Mouse (Mus musculus) R1 (cell line): ENCODE results near the gene Samd1.
"Not testable (repeated sequence)": the region's sequence is repeated elsewhere in the genome, so short reads cannot be mapped to it uniquely, and the experiment has no call there.

ENCODE experiments used
- DNase-seq: peaks from one replicate; pipeline ENCODE4 v3.0.0-alpha.2; 2018; ENCODE audit warnings: low read depth, low spot score

The Samd1 gene

GRCm38 (mm10) chr8:83983222-83983621 lies 14.2 kb upstream of the Samd1 start:
- not testable (repeated sequence) for DNase-seq

DNA sequence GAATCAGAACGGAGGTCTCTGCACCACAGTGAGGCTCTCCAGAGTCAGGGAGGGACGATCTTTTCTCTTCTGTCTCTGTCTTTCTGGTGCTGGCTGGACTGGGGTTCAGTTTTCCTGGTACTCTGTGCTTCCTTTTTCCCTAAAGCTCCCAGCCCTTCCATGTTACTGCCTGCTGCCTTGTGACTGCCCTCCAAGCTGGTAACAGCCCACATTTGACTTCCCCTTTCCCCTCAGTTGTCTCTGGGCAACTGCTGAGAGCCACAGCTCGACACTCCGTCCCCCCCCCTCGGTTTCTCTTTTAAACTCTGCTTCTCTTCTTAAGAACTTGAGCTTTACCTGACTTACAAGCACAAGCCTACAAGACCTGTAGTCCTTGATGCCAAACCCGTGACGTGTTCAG lies 8.2 kb upstream of the Samd1 start:
- no peak for DNase-seq

DNA sequence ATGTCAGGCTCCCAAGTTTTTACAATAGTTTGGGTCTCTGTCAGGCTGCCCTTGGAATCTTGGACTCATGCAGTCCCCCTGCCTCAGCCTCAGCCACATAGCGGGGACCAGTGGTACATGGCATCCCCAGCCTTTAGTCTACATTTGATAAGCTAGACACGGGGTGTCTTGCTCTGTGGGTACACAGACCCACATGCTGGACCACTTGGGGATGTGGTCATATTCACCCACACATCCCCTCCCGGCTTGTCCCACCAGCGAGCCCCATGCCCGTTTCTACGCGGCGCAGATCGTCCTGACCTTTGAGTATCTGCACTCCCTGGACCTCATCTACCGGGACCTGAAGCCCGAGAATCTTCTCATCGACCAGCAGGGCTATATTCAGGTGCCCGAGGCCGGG lies 7.3 kb upstream of the Samd1 start:
- DNase-seq: no peak

DNA sequence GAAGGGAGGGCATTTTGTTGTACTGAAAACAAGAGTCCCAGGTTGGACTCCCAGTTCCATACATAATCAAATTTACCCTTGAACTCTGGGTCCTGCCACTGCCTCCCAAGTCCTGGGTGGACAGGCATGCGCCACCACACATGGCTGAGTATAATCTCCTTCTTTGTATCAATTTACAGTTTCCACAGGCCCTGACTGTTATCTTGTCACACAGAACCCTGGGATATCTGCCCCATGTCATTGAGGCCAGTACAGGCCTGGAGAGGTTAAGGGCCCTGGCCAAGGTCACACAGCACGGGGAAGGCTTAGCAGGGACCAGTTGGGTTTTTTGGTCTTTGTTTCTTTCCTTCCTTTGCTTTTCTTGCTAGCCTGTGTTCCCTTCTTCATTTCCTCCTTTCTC lies 5.0 kb upstream of the Samd1 start:
- no peak for DNase-seq

GRCm38 (mm10) chr8:83994030-83994429 lies 3.4 kb upstream of the Samd1 start:
- DNase-seq: no peak

DNA sequence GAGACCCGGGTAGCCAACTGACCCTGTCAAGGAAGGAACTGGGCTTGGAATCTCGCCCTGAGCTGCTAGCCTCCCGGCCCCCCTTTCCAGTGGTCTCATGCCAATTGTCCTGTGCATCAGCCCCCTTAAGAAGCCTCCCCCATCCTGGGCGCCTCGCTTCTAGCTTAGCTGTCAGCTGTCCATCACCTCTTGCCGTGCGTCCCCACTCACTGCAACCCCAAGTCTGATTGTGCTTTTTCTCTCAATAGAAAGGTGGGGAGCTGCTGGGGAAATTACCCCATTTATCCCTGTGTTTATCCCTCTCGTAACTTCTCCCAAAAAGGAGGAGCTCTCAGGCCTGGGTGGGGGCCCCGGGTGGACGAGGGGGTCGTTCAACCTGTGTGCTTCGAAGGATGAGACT lies 1.5 kb upstream of the Samd1 start:
- no peak for DNase-seq

DNA sequence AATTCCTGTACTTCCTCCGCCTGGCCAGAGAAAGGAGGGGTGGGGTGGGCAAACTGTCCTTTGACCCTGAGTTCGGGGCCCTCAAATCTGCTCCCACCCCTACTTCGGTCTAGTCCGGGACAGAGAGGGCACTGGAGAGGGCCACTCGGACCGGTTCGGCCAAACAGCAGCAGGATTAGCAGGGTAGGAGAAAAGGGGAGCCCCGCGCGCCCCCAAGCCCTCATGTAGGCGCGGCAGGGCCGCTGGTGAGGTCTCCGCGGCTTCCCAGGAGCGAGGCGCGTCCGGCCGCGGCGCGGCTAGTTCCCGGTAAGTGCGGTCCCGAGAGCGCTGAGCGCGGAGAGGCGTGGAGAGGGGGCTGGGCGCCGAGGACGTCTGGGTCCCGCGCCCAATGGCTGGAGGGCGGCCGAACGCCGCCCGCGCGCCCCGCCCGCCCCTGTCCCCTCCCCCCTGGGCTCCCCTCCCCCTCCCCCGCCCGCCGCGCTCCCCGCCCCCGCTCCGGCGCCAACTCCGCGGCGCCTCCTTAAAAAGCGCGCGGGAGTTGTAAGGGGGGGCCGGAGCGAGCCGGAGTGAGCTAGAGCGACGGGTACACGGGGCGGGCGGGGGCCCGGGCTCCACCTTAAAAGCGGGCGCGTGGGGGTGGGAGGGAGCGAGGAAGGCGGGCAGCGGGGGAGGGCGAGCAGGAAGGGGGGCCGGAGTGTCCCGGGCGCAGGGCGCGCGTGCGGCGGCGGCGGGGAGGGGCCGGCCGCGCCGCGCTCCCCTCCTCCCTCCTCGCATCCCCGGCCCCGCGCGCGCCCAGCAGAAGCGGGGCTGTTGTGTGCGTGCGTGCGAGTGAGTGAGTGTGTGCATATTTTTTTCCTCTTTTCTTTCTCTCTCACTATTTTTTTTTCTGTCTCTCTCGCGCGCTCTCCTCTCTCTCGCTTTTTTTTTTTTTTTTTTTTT lies 636 bp upstream of the Samd1 start:
- DNase-seq: peak; percentile 86

- DNase-seq: peak; percentile 91
Observed at GRCm38 (mm10) chr8:83998231-83999056, 972 bp downstream of the Samd1 start.

GRCm38 (mm10) chr8:83999057-83999705 lies 1.7 kb downstream of the Samd1 start:
- no peak for DNase-seq

DNA sequence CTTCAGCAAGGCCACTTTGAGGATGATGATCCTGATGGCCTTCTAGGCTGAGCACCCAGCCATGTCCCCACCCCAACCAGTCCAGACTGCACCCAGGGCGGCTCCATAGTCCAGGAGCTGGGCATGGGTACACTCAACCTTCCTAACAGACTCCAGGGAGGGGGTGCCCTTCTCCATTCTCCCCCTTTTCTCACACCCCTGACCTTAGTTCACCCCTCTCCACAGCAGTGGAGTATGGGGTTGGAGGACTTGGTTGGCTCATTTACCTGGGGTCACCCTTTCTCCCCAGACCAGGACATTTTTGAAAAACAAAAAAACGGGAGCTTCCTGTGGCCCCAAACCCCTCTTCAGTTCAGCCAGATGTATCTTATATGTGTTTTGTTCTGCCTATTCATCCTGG lies 2.4 kb downstream of the Samd1 start:
- DNase-seq: no peak

- peak; percentile 62 for DNase-seq
Observed at GRCm38 (mm10) chr8:84001281-84002000, 4.0 kb downstream of the Samd1 start, which contains the start of gene 1700067K01Rik. TSS of gene 1700067K01Rik (plus strand) at chr8:84001502.

DNA sequence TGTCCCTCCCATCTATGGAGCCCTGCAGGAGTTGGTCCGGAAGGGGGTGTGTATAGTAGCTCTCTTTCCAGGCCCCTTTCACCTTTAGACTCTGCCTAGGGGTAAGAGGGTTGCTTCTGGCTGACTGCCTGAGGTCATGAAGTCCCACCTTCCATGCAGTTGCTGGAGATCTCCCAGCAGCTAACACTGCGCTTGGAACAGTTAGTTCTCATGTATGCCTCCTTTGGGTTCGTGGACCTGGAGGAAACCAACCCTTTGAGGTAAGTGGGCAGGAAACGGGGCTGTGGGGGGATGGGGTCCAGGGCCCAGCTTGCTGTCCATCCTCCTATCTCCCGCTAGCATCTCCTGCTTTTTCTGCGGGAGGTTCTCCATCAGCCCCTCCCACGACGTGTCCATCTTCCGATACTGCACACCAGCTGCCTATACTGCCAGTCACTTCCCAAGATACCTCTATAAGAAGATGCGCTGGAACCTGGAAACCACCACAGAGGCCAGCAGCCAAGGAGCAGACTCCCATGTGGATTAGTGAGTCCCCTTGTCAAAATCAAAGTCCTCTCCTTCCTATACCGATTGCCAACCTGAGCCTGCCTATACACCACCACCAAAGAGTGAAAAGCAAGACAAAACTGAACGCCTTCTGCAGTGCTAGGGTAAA lies 5.6 kb downstream of the Samd1 start:
- DNase-seq: no peak

DNA sequence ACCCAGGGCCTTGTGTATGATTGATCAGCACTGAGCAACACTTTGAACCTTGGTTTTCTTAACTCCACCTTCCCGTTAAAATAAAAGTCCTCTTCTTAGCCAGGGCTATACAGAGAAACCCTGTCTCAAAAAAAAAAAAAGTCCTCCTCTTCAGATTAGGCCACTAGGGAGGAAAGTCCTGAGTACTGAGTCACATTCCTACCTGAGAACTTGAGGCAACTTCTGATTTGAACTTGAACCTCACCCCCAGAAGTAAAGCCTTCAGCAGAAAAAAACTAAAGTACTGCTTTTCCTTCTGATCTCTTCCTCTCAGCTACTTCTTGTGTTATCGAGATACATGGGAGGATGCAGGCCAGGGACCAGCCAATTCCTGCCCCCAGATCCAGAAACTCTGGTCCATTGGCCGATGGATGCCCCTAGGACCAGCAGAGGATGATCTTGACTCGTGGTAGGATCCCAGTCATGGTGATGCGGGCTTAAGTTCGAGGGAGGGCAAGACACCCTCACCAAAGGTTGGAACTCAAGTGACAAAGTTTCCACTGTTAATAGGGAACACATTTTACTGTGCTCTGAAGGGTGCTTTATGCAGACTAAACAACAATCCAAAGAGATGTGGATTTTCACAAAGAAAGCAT lies 6.3 kb downstream of the Samd1 start:
- no peak for DNase-seq

GRCm38 (mm10) chr8:84004533-84005201 lies 7.2 kb downstream of the Samd1 start:
- DNase-seq: peak; percentile 95

GRCm38 (mm10) chr8:84005502-84005901 lies 8.0 kb downstream of the Samd1 start:
- DNase-seq: not testable (repeated sequence)

GRCm38 (mm10) chr8:84008362-84008761 lies 10.9 kb downstream of the Samd1 start:
- peak; percentile 91 for DNase-seq

DNA sequence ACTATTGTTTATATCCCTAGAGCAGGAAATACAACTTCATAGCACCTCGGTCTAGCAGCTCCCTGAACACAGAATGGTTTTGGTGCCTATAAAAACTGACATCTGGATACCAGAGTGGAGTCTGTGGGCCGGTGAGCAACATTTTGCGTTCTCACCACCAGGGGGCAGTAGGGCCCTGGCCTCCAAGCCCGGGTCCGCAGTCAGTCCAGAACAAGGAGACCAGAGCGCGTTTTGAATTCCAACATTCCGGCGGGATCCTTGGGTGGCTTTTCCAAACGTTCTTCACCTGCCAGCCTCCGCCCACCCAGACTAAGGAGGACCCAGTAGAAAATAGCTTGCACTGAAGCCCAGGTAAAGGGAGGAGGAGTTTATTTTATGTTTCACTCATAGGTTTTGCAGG lies 12.4 kb downstream of the Samd1 start:
- peak; percentile 91 for DNase-seq

GRCm38 (mm10) chr8:84010625-84011611 lies 13.4 kb downstream of the Samd1 start:
- peak; percentile 68 for DNase-seq
